Mouse (Mus musculus): ENCODE results near the gene Tmem132b. TPM values are rescaled to one million over a fixed set of nuclear protein-coding genes. Genes with fewer than 3 reads are reported as not detected.

The Tmem132b gene
- polyA plus RNA-seq, 1 experiment, result not detected

- peaks cover 30% of the 10 kb centered on the region for H3K4me1 ChIP-seq
- peaks cover 92% of the 10 kb centered on the region for H3K36me3 ChIP-seq (replicated peaks; ENCODE audit: low read length)
- no peak overlapping the region for H3K4me3 ChIP-seq (replicated peaks)
- no peaks in the 10 kb centered on the region for H3K27me3 ChIP-seq (replicated peaks)
- TF ChIP-seq GATA1 (IDR thresholded peaks at IDR 0.05; ENCODE audit: borderline replicate concordance, low read length) (no peak), FLI1 (IDR thresholded peaks at IDR 0.05; ENCODE audit: low read length) (no peak)
- no peaks in the 10 kb centered on the region for H3K9me3 ChIP-seq
These were observed 23.6 kb upstream of the Tmem132b start for GRCm38 (mm10) chr5:125508006-125508405.

DNA sequence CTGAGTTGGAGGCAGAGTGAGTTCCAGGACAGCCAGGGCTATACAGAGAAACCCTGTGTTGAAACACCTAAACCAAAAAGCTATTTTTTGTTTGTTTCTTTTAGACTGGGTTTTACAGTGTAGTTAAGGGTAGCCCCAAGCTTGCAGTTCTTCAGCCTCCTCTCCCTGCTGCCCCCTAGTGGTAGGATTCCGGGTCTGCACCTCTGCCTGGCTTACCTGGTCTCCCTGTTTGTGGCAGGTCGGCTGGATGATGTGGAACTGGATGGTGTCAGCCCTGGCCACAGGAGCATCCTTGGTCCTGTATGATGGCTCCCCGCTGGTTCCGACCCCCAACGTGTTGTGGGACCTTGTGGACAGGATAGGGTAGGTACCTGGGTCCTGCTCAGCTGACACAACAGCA lies 22.0 kb upstream of the Tmem132b start:
- Histone ChIP-seq H3K4me3 (replicated peaks) (no peak overlapping the region), H3K4me1 (peaks cover 15% of the 10 kb centered on the region), H3K9me3 (no peaks in the 10 kb centered on the region), H3K27me3 (replicated peaks) (no peaks in the 10 kb centered on the region), H3K36me3 (replicated peaks; ENCODE audit: low read length) (peaks cover 92% of the 10 kb centered on the region)
- TF ChIP-seq FLI1 (IDR thresholded peaks at IDR 0.05; ENCODE audit: low read length) (no peak), GATA1 (IDR thresholded peaks at IDR 0.05; ENCODE audit: borderline replicate concordance, low read length) (no peak)

- TF ChIP-seq GATA1 (IDR thresholded peaks at IDR 0.05; ENCODE audit: borderline replicate concordance, low read length), result no peak
- no peak for TF ChIP-seq FLI1 (IDR thresholded peaks at IDR 0.05; ENCODE audit: low read length)
- Histone ChIP-seq H3K27me3 (replicated peaks) (no peaks in the 10 kb centered on the region), H3K36me3 (replicated peaks; ENCODE audit: low read length) (peaks cover 98% of the 10 kb centered on the region), H3K9me3 (no peaks in the 10 kb centered on the region), H3K4me3 (replicated peaks) (no peak overlapping the region), H3K4me1 (peaks cover 40% of the 10 kb centered on the region)
These were observed 16.6 kb upstream of the Tmem132b start for GRCm38 (mm10) chr5:125515006-125515405.

DNA sequence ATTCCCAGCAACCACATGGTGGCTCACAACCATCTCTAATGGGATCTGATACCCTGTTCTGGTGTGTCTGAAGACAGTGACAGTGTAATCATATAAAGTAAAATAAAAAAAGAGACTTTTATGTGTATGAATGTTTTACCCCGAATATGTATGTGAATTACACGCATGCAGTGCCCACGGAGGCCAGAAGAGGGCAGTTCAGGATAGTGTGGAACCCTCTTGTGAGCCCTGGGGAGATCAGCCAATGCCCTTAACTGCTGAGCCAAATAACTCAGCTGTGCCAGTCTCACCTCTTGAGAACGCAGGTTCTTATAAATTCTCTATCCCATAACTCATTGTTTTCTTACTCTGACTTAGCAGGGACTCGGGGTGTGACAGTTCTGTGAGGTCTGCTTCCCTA lies 12.9 kb upstream of the Tmem132b start:
- H3K27me3 ChIP-seq (replicated peaks), result no peaks in the 10 kb centered on the region
- no peaks in the 10 kb centered on the region for H3K9me3 ChIP-seq
- no peak overlapping the region for H3K4me3 ChIP-seq (replicated peaks)
- peaks cover 51% of the 10 kb centered on the region for H3K4me1 ChIP-seq
- TF ChIP-seq FLI1 (IDR thresholded peaks at IDR 0.05; ENCODE audit: low read length) (no peak), GATA1 (IDR thresholded peaks at IDR 0.05; ENCODE audit: borderline replicate concordance, low read length) (no peak)
- H3K36me3 ChIP-seq (replicated peaks; ENCODE audit: low read length), result peaks cover 93% of the 10 kb centered on the region

DNA sequence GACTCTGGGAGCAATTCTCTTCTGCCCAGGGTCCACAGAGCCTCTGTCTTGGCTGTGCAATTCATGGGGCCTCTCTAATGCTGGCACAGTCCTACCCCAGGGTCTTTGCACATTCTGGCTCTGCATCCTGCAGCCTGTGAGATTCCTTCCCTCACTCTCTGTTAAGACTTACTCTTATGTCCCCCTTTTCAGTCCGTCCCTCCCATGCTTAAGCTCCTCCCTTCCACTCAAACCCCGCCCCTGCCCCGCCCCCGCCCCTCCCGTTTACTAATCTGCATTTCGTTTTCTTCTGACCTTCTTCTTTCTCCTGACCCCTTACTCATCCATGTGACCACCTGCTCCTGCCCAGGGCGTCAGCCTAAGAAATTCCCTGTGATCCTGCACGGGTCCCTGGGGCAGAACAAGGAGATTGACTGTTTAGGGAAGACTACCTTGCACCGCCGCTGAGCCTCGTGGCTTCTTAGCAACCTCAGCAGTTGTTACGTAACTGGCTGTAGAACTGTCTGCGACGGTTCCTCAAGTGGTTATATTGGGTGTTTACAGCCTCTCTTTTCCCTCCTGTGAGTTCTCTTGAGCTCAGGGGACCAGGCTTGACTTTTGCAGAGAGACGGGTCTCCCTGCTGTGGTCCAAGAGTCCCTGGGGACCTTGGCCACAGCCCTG lies 10.5 kb upstream of the Tmem132b start:
- Histone ChIP-seq H3K36me3 (replicated peaks; ENCODE audit: low read length) (peaks cover 79% of the 10 kb centered on the region), H3K4me3 (replicated peaks) (peak overlapping the region; percentile 40)

DNA sequence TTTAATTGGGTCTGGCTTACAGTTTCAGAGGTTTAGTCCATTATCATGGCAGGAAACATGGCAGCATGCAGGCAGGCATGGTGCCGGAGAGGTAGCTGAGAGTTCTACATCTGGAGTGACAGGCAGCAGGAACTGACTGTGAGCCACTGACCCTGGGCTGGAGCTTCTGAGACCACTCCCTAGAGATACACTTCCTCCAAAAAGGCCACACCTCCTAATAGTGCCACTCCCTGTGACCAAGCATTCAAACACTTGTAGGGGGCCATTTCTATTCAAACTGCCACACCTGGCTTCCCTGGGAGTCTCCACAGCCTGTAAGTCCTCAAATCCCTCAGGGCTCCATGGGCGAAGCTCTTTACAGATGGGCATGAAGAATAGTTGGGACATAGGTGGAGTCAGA lies 8.2 kb upstream of the Tmem132b start:
- Histone ChIP-seq H3K4me1 (peaks cover 30% of the 10 kb centered on the region), H3K36me3 (replicated peaks; ENCODE audit: low read length) (peaks cover 58% of the 10 kb centered on the region), H3K4me3 (replicated peaks) (no peak overlapping the region), H3K9me3 (peaks cover 17% of the 10 kb centered on the region), H3K27me3 (replicated peaks) (peaks cover 8% of the 10 kb centered on the region)
- TF ChIP-seq FLI1 (IDR thresholded peaks at IDR 0.05; ENCODE audit: low read length), result no peak
- TF ChIP-seq GATA1 (IDR thresholded peaks at IDR 0.05; ENCODE audit: borderline replicate concordance, low read length), result no peak

More for the DNA sequence above, 10.5 kb upstream of the Tmem132b start:
- Histone ChIP-seq H3K27me3 (replicated peaks) (no peaks in the 10 kb centered on the region), H3K9me3 (peaks cover 9% of the 10 kb centered on the region), H3K4me1 (peaks cover 51% of the 10 kb centered on the region)
- no peak for TF ChIP-seq FLI1 (IDR thresholded peaks at IDR 0.05; ENCODE audit: low read length)
- TF ChIP-seq GATA1 (IDR thresholded peaks at IDR 0.05; ENCODE audit: borderline replicate concordance, low read length), result no peak

DNA sequence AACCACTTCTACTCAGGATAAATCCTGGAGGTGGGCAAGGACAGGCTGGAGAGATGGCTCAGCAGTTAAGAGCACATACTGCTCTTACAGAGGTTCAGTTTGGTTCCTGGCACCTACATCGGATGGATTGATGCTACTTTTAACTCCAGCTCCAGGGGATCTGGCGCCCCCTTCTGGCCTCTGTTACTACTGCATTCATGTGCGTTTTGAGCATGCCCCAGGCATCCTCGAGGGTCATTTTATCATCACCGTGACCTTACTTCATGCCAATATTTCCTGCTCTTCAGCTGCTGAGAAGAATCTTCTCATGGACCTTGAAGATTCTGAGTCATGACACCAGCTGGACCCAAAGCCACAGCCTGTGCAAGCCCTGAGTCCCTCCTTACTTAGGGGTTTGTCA lies 6.1 kb upstream of the Tmem132b start:
- no peak for TF ChIP-seq GATA1 (IDR thresholded peaks at IDR 0.05; ENCODE audit: borderline replicate concordance, low read length)
- TF ChIP-seq FLI1 (IDR thresholded peaks at IDR 0.05; ENCODE audit: low read length), result no peak
- no peak overlapping the region for H3K4me3 ChIP-seq (replicated peaks)
- H3K27me3 ChIP-seq (replicated peaks), result peaks cover 28% of the 10 kb centered on the region
- peaks cover 17% of the 10 kb centered on the region for H3K9me3 ChIP-seq
- H3K4me1 ChIP-seq, result peaks cover 32% of the 10 kb centered on the region
- peaks cover 38% of the 10 kb centered on the region for H3K36me3 ChIP-seq (replicated peaks; ENCODE audit: low read length)

GRCm38 (mm10) chr5:125526464-125526863 lies 5.1 kb upstream of the Tmem132b start:
- Histone ChIP-seq H3K36me3 (replicated peaks; ENCODE audit: low read length) (peaks cover 30% of the 10 kb centered on the region), H3K9me3 (peaks cover 17% of the 10 kb centered on the region), H3K27me3 (replicated peaks) (peaks cover 35% of the 10 kb centered on the region), H3K4me3 (replicated peaks) (no peak overlapping the region), H3K4me1 (peaks cover 34% of the 10 kb centered on the region)
- TF ChIP-seq FLI1 (IDR thresholded peaks at IDR 0.05; ENCODE audit: low read length) (no peak), GATA1 (IDR thresholded peaks at IDR 0.05; ENCODE audit: borderline replicate concordance, low read length) (no peak)

GRCm38 (mm10) chr5:125529109-125529508 lies 2.5 kb upstream of the Tmem132b start:
- Histone ChIP-seq H3K27me3 (replicated peaks) (peaks cover 62% of the 10 kb centered on the region), H3K4me1 (peaks cover 46% of the 10 kb centered on the region), H3K9me3 (peaks cover 17% of the 10 kb centered on the region), H3K4me3 (replicated peaks) (no peak overlapping the region), H3K36me3 (replicated peaks; ENCODE audit: low read length) (peaks cover 12% of the 10 kb centered on the region)
- TF ChIP-seq GATA1 (IDR thresholded peaks at IDR 0.05; ENCODE audit: borderline replicate concordance, low read length), result no peak
- no peak for TF ChIP-seq FLI1 (IDR thresholded peaks at IDR 0.05; ENCODE audit: low read length)

DNA sequence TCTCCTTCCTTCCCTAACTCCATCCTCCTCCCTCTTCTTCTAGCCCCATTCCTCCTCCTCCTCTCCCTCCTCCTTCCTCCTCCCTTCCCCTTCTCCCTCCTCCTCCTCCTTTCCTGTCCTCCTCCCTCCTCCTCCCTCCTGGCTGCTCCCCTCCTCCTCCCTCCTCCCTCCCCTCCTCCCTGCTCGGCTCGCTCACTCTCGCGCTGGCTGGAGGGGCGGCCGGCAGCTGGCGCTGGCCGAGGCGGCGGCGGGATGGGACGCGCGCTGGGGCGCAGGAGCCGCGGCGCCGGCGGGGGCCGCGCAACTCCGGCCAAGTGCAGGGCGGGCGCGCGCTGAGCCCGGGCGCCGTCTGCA lies 594 bp downstream of the Tmem132b start:
- Histone ChIP-seq H3K4me1 (peaks cover 47% of the 10 kb centered on the region), H3K36me3 (replicated peaks; ENCODE audit: low read length) (no peaks in the 10 kb centered on the region), H3K4me3 (replicated peaks) (peak overlapping the region; percentile 81), H3K27me3 (replicated peaks) (peaks cover 88% of the 10 kb centered on the region), H3K9me3 (peaks cover 15% of the 10 kb centered on the region; the same call in 1 of the 2 replicates)
- no peak for TF ChIP-seq FLI1 (IDR thresholded peaks at IDR 0.05; ENCODE audit: low read length)
